Mouse (Mus musculus): ENCODE measurements at regions not wholly inside any gene's neighbourhood (a gene's known extent, or its start where the extent isn't known, plus 50 kb on each side); places are given as distances from the start of the nearest gene placed in this dataset.

DNA sequence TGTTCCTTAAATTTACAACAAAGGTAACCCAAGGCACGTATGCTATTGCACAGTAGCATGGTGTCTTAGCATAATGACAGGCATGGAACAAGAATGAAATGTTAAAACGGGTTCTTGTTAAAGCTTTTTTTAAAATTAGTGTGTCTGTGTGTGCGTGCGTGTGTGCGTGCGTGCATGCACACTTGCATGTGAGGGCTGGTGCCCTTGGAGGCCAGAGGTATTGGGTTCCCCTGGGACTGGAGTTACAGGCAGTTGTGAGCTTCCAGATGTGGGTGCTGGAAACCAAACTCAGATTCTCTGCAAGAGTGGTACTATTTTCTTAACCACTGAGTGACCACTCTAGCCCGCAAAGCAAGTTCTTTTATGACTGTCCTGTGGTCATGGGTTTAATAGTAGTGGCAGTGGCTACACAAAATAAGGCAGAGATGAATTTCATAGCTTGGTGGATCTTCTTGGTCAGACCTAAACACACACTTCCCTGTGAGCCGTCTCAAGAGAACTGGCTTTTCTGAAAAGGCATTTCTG is 59.3 kb upstream of the Dgkg start:
- TF ChIP-seq E2F4 (IDR thresholded peaks at IDR 0.05; ENCODE audit: borderline replicate concordance, low read depth, low read length) (no peak), EP300 (IDR thresholded peaks at IDR 0.05; ENCODE audit: low read depth in 1 of 2, low read length in 2 of 2) (no peak), POLR2A (IDR thresholded peaks at IDR 0.05; ENCODE audit: control insufficient read depth in 1 of 2, insufficient read depth in 1 of 2, low read depth in 1 of 2, low read length in 2 of 2, poor library complexity in 1 of 2) (no peak), TCF12 (IDR thresholded peaks at IDR 0.05; ENCODE audit: low read depth, low read length) (no peak), CTCF (IDR thresholded peaks at IDR 0.05 in 2 of 3, conservative IDR thresholded peaks at IDR 0.05 in 1 of 3; ENCODE audit: control insufficient read depth in 1 of 3, insufficient read depth in 1 of 3, low read depth in 2 of 3, low read length in 3 of 3, poor library complexity in 1 of 3, severe bottlenecking in 1 of 3) (no peak)
